Mouse (Mus musculus) cortical plate, adult 2 months (tissue): Measurements from ENCODE around the gene Ap1s1. TPM values are rescaled to one million over a fixed set of nuclear protein-coding genes. Genes with fewer than 3 reads are reported as not detected.

Experiments
- H3K27ac ChIP-seq: fragments of 200-500 bp; 2 replicates; pipeline ENCODE4 v1.5.1; 2012; ENCODE audit warnings: low read length, control low read depth, inconsistent platforms; ENCODE audit not compliant: insufficient read depth
- H3K4me1 ChIP-seq: fragments of 200-500 bp; 2 replicates; pipeline ENCODE4 v1.6.1; 2011; ENCODE audit warnings: low read length; ENCODE audit not compliant: control insufficient read depth, insufficient read depth
- H3K4me3 ChIP-seq: fragments of 200-500 bp; 2 replicates; pipeline ENCODE4 v1.5.1; 2011; ENCODE audit warnings: mild to moderate bottlenecking, low read length, control low read depth; ENCODE audit not compliant: insufficient read depth
- CTCF ChIP-seq: fragments of 200-500 bp; IDR thresholded peaks from 2 replicates; pipeline ENCODE4 v1.5.1; 2011; ENCODE audit warnings: mild to moderate bottlenecking, control low read depth, low read length; ENCODE audit not compliant: insufficient read depth; ENCODE audit errors: extremely low read depth
- POLR2A ChIP-seq: fragments of 200-500 bp; IDR thresholded peaks from 2 replicates; pipeline ENCODE4 v1.6.1; 2011; ENCODE audit warnings: mild to moderate bottlenecking, low read length, control low read depth; ENCODE audit not compliant: insufficient read depth; ENCODE audit errors: extremely low read depth
- polyA plus RNA-seq: library from polyadenylated mRNA; depleted of rRNA; stranded (reverse); fragments of >200 nt; gene quantifications from 2 replicates; pipeline ENCODE4 v1.2.3, GENCODE M21; 2012

Ap1s1 gene
- polyA plus RNA-seq, 1 experiment: 311 TPM

GRCm38 (mm10) chr5:137078616-137079015 is 32.7 kb upstream of the Ap1s1 start:
- TF ChIP-seq POLR2A: no peak
- no peak for TF ChIP-seq CTCF
- peaks cover 3% of the 10 kb centered on the region; the same call in 1 of the 2 replicates for H3K4me1 ChIP-seq
- no peak overlapping the region for H3K27ac ChIP-seq
- H3K4me3 ChIP-seq: no peak overlapping the region

- Histone ChIP-seq H3K4me3 (no peak overlapping the region), H3K4me1 (peaks cover 3% of the 10 kb centered on the region; the same call in 1 of the 2 replicates), H3K27ac (no peak overlapping the region)
- TF ChIP-seq CTCF (no peak), POLR2A (no peak)
Measured at GRCm38 (mm10) chr5:137078041-137078440, 32.1 kb upstream of the Ap1s1 start.

- TF ChIP-seq POLR2A (no peak), CTCF (no peak)
- Histone ChIP-seq H3K4me1 (peaks cover 3% of the 10 kb centered on the region; the same call in 1 of the 2 replicates), H3K4me3 (no peak overlapping the region), H3K27ac (no peak overlapping the region)
Measured at GRCm38 (mm10) chr5:137077187-137077586, 31.3 kb upstream of the Ap1s1 start.

- no peak for TF ChIP-seq CTCF
- Histone ChIP-seq H3K4me1 (peaks cover 3% of the 10 kb centered on the region), H3K27ac (no peak overlapping the region), H3K4me3 (no peak overlapping the region)
Measured at GRCm38 (mm10) chr5:137076191-137076930, 30.4 kb upstream of the Ap1s1 start.

GRCm38 (mm10) chr5:137075726-137076125 is 29.8 kb upstream of the Ap1s1 start:
- Histone ChIP-seq H3K4me1 (peaks cover 3% of the 10 kb centered on the region), H3K27ac (no peak overlapping the region), H3K4me3 (no peak overlapping the region)
- TF ChIP-seq POLR2A (no peak), CTCF (no peak)

- no peak overlapping the region for H3K4me3 ChIP-seq
- no peak overlapping the region for H3K27ac ChIP-seq
- peaks cover 3% of the 10 kb centered on the region for H3K4me1 ChIP-seq
- no peak for TF ChIP-seq POLR2A
- TF ChIP-seq CTCF: no peak
Measured at GRCm38 (mm10) chr5:137074191-137074651, 28.3 kb upstream of the Ap1s1 start.

- no peak overlapping the region for H3K27ac ChIP-seq
- no peak for TF ChIP-seq CTCF
- TF ChIP-seq POLR2A: no peak
- peaks cover 3% of the 10 kb centered on the region for H3K4me1 ChIP-seq
- no peak overlapping the region for H3K4me3 ChIP-seq
Measured at GRCm38 (mm10) chr5:137073141-137073540, 27.2 kb upstream of the Ap1s1 start.

GRCm38 (mm10) chr5:137072079-137072960 is 26.4 kb upstream of the Ap1s1 start, which contains the start of gene Serpine1:
Gene Serpine1, minus strand, starts transcription at chr5:137072268.
- Histone ChIP-seq H3K27ac (no peak within 1 kb of the TSS), H3K4me3 (peak within 1 kb of the TSS; percentile 18; the same call in 1 of the 2 replicates), H3K4me1 (peaks cover 3% of the 10 kb centered on the region)
- TF ChIP-seq POLR2A: peak; percentile 27; the same call in 1 of the 2 replicates
- TF ChIP-seq CTCF: no peak

GRCm38 (mm10) chr5:137070881-137071605 is 25.1 kb upstream of the Ap1s1 start:
- Histone ChIP-seq H3K4me1 (peaks cover 2% of the 10 kb centered on the region), H3K4me3 (no peak overlapping the region), H3K27ac (no peak overlapping the region)
- no peak for TF ChIP-seq CTCF
- TF ChIP-seq POLR2A: no peak
